Mouse (Mus musculus) cortical plate, adult 2 months (tissue): ENCODE results near the gene Pla2g1b. TPM values are rescaled to one million over a fixed set of nuclear protein-coding genes. Genes with fewer than 3 reads are reported as not detected.
A peak's percentile ranks its signal among the peaks of the same experiment; 100 is the strongest.

Experiments used
- H3K27ac ChIP-seq: fragments of 200-500 bp; 2 replicates; pipeline ENCODE4 v1.5.1; 2012; ENCODE audit warnings: low read length, control low read depth, inconsistent platforms; ENCODE audit not compliant: insufficient read depth
- H3K4me1 ChIP-seq: fragments of 200-500 bp; 2 replicates; pipeline ENCODE4 v1.6.1; 2011; ENCODE audit warnings: low read length; ENCODE audit not compliant: control insufficient read depth, insufficient read depth
- H3K4me3 ChIP-seq: fragments of 200-500 bp; 2 replicates; pipeline ENCODE4 v1.5.1; 2011; ENCODE audit warnings: mild to moderate bottlenecking, low read length, control low read depth; ENCODE audit not compliant: insufficient read depth
- CTCF ChIP-seq: fragments of 200-500 bp; IDR thresholded peaks from 2 replicates; pipeline ENCODE4 v1.5.1; 2011; ENCODE audit warnings: mild to moderate bottlenecking, control low read depth, low read length; ENCODE audit not compliant: insufficient read depth; ENCODE audit errors: extremely low read depth
- POLR2A ChIP-seq: fragments of 200-500 bp; IDR thresholded peaks from 2 replicates; pipeline ENCODE4 v1.6.1; 2011; ENCODE audit warnings: mild to moderate bottlenecking, low read length, control low read depth; ENCODE audit not compliant: insufficient read depth; ENCODE audit errors: extremely low read depth
- polyA plus RNA-seq: library from polyadenylated mRNA; depleted of rRNA; stranded (reverse); fragments of >200 nt; gene quantifications from 2 replicates; pipeline ENCODE4 v1.2.3, GENCODE M21; 2012

The Pla2g1b gene
- polyA plus RNA-seq, 1 experiment = not detected

DNA sequence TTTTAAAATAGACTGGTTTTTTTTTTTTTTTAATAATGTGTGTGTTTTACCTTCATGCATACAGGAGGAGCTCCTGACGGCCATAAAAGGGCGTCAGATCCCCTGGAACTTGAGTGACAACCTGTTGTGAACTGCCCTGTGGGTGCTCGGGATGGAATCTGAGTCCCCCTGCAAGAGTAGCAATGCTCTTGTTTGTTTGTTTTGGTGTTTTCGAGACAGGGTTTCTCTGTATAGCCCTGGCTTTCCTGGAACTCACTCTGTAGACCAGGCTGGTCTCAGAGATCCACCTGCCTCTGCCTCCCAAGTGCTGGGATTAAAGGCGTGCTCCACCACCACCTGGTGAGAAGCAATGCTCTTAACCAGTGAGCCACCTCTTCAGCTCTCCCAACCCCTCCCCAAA lies 18.9 kb downstream of the Pla2g1b start:
- no peak overlapping the region for H3K27ac ChIP-seq
- no peak for TF ChIP-seq CTCF
- TF ChIP-seq POLR2A = no peak

DNA sequence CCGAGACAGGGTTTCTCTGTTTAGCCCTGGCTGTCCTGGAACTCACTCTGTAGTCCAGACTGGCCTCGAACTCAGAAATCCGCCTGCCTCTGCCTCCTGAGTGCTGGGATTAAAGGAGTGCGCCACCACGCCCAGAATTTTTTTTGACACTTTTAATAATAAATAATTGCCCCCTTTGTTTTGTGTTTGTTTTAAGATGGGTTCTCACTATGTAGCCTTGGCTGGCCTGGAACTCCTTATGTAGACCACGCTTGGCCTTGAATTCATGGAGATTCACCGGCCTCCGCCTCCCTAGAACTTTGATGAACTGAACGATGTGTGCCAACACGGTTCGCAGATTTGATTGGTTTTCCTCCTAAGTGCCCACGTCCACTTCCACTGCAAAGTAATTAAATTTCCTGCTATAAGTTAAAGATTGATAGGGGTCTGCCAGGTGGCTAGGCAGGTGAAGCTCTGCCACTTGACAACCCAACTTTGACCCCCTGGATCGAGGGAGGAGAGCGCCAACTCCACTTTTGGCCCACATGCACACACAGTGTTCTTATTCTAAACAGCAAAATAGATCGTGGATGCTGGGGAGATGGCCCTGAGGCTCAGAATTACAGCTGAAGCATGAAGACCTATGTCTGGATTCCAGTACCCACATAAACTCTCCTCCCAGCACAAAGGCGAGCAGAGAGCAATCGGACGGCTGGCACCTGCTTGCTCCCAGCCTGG lies 19.6 kb downstream of the Pla2g1b start:
- H3K27ac ChIP-seq = no peak overlapping the region

More for the DNA sequence above, 18.9 kb downstream of the Pla2g1b start:
- Histone ChIP-seq H3K4me1 (peaks cover 2% of the 10 kb centered on the region; the same call in 1 of the 2 replicates), H3K4me3 (peak overlapping the region; percentile 53; the same call in 1 of the 2 replicates)

DNA sequence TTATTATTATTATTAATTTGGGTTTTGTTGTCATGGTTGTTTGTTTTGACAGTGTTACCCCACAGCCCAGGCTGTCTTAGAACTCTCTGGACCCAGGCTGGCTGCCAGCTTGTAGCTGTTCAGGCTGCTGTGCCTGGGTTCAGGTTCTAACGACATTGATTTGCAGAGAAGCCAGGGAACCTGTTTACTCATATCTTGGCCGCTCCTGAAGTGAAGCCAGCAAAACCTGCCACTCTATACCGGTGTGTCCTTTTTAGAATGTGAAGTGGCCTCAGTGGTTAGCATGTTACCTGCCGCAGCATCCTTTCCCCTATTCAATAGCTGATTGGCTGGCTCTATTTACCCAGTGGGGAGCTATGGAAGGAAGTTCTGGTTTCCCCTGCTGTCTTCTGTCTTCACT lies 20.7 kb downstream of the Pla2g1b start:
- H3K27ac ChIP-seq = no peak overlapping the region
- peaks cover 2% of the 10 kb centered on the region; the same call in 1 of the 2 replicates for H3K4me1 ChIP-seq
- no peak overlapping the region for H3K4me3 ChIP-seq
- TF ChIP-seq CTCF = no peak
- no peak for TF ChIP-seq POLR2A

More for the DNA sequence above, 19.6 kb downstream of the Pla2g1b start:
- Histone ChIP-seq H3K4me1 (peaks cover 2% of the 10 kb centered on the region; the same call in 1 of the 2 replicates), H3K4me3 (no peak overlapping the region)
- TF ChIP-seq POLR2A (no peak), CTCF (no peak)

DNA sequence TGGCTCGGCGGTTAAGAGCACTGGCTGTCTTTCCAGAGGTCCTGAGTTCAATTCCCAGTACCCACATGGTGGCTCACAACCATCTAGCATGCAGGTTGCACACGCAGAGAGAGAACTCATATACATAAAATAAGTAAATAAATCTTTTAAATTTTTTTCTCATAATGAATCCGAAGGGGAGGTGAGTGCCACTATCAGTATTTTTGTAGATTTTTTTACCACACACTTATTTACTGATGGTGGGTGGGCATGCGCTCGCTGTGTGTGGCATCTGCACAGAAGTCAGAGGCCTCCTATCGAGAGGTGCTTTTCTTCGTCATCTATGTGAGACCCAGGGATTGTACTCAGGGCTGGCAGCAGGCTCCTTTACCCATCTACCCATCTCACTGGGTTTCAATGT lies 21.3 kb downstream of the Pla2g1b start:
- peaks cover 2% of the 10 kb centered on the region; the same call in 1 of the 2 replicates for H3K4me1 ChIP-seq
- no peak overlapping the region for H3K27ac ChIP-seq
- TF ChIP-seq POLR2A = no peak
- TF ChIP-seq CTCF = no peak
- no peak overlapping the region for H3K4me3 ChIP-seq

DNA sequence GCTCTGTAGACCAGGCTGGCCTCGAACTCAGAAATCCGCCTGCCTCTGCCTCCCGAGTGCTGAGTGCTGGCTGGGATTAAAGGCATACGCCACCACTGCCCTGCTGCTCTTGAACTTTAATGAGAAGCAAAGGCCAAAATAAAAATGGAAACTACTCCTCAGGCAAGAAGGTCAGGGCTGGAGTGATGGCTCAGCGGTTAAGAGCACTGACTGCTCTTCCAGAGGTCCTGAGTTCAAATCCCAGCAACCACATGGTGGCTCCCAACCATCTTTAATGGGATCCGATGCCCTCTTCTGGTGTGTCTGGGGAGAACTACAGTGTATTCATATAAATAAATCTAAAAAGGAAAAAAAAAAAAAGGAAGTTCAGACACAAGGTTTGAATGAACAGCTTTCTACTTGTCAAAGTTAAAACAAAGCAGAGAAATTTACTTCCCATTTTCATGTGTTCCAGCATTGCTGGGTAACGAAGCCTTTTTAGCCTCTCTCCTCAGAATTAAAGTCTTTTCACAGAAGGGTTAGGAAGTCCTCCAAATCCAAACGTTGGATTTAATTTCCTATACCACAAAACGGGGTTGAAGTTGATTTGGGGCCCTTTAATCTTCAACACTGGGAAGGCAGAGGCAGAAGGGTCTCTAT lies 22.0 kb downstream of the Pla2g1b start:
- no peak overlapping the region for H3K27ac ChIP-seq

DNA sequence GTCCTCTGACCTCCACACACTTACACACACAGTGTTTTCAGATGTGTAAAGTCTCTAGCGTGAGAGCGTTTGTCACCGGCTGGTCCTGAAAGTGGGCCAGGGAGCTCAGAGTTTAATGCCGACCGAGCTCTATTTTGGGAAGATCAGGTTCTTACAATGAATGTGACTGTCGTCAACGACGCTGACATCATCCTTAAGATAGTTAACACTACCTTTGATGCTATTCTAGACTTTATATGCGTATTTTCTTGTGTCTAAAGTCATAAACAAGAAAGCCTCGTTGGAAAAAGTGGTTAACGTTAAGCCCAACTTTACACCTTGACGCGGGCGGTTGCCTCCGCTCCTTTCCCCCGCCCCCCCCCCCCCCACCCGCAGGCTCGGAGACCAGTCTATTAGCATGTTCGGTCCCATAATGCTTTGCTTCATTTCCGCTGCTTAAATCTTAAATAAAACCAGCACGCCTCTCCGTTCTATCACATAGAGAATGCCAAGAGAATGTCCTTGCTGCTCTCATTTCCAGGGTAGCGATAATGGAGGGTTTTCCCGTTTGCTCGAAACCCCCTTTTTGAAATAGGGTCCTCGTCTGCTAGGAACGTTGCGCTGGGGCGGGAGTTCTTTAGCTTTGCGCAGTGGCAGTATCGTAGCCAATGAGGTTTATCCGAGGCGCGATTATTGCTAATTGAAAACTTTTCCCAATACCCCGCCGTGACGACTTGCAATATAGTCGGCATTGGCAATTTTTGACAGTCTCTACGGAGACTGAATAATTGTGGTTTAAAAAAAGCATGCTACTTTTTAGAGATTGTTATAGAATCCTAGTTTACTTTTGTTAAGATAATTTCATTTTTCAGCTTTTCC lies 23.0 kb downstream of the Pla2g1b start:
- Histone ChIP-seq H3K27ac (peak overlapping the region; percentile 95), H3K4me3 (peak overlapping the region; percentile 40), H3K4me1 (peaks cover 2% of the 10 kb centered on the region; the same call in 1 of the 2 replicates)
- TF ChIP-seq POLR2A (peak; percentile 99), CTCF (no peak)

More for the DNA sequence above, 22.0 kb downstream of the Pla2g1b start:
- Histone ChIP-seq H3K4me1 (peaks cover 2% of the 10 kb centered on the region; the same call in 1 of the 2 replicates), H3K4me3 (no peak overlapping the region)
- TF ChIP-seq CTCF (no peak), POLR2A (no peak)

DNA sequence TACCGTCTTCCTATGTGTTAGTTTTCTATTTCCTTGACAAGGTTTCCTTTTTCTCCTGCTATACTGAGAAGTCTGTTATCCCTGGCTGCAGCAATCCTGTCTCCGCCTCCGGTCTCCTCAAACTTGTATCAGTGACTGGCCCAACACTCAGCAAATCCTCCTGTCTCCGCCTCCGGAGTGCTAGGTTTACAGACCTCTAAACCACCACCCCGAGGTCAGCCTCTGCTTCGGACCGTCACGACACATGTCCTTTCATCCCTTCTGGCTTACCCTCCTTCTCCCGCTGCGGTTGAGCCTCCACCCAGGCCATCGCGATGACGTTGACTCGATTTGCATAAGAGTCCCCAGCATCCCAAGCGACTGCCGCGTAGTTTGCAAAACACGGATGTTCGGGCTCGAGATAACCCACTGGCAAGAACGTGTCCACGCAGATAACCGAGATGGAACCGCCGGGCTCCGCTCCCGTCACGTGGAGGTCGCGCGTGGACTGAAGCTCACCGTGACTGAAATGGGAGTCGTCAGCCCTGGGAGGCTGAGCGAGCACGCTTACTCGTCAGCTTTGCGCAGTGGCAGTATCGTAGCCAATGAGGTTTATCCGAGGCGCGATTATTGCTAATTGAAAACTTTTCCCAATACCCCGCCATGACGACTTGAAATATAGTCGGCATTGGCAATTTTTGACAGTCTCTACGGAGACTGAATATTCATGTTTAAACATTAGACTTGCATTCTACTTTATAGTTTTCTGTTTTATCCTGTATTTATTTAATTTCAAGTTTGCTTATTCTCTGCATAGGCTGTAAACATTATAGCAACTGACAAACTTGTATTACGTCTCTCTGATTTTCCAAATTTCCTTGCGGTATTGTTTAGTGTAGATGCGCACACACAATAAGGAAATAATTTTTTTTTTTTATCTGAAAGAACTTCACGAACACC lies 23.9 kb downstream of the Pla2g1b start:
- peak overlapping the region; percentile 95 for H3K27ac ChIP-seq
- peak overlapping the region; percentile 40 for H3K4me3 ChIP-seq
- no peak for TF ChIP-seq CTCF
- TF ChIP-seq POLR2A = peak; percentile 98
- H3K4me1 ChIP-seq = peaks cover 2% of the 10 kb centered on the region; the same call in 1 of the 2 replicates

DNA sequence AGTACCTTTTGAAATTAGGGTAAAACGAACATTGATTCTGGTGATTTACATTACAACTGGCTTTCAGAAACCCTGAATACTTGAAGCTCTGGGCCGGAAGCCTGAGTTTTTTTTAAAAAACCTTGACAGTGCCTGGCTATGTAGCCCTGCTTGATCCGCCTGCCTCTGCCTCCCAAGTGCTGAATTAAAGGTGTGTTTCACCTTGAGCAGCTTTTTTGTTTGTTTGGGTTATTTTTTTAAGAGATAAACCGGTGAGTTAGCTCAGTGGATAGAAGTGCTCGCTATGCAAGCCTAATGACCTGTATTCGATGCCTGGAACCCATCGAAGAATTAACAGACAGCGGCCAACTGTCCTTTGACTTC lies 24.6 kb downstream of the Pla2g1b start:
- TF ChIP-seq CTCF (no peak), POLR2A (no peak)
- Histone ChIP-seq H3K4me1 (peaks cover 2% of the 10 kb centered on the region), H3K27ac (no peak overlapping the region), H3K4me3 (no peak overlapping the region)

DNA sequence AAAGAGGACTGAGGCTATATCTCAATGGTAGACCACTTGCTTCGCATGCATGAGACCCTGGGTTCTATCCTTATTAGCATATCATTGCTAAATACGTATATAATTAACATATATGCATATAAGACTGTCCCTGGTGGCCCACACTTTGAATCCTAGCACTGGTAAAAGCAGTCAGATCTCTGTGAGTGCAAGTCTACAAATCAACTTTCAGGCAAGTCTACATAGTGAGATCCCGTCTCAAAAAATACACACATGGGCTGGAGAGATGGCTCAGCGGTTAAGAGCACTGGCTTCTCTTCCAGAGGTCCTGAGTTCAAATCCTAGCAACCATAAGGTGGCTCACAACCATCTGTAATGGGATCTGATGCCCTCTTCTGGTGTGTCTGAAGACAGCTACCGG lies 25.0 kb downstream of the Pla2g1b start:
- TF ChIP-seq POLR2A (no peak), CTCF (no peak)
- no peak overlapping the region for H3K4me3 ChIP-seq
- H3K4me1 ChIP-seq = peaks cover 4% of the 10 kb centered on the region
- no peak overlapping the region for H3K27ac ChIP-seq
